Mouse (Mus musculus) midbrain, postnatal 0 days (tissue): ENCODE data around the gene Mmel1. TPM values are rescaled to one million over a fixed set of nuclear protein-coding genes. Genes with fewer than 3 reads are reported as not detected.

Experiments
- ATAC-seq: fragments of 200-750 bp; cut with Nextera tagmentation; 2 replicates; pipeline ENCODE4 v1.8.0; 2017; ENCODE audit warnings: moderate number of reproducible peaks, mild to moderate bottlenecking, moderate TSS enrichment, moderate library complexity; ENCODE audit not compliant: low FRiP score
- DNase-seq: peaks from one replicate; pipeline ENCODE4 v3.0.0-alpha.2; 2015; ENCODE audit warnings: low spot score
- H3K27ac ChIP-seq: fragments of 300-500 bp; sonication (generic); 2 replicates; pipeline ENCODE4 v1.5.1; 2014; ENCODE audit warnings: low read depth, mild to moderate bottlenecking, low read length, mixed read lengths
- H3K27me3 ChIP-seq: fragments of 300-500 bp; sonication (generic); 2 replicates; pipeline ENCODE4 v1.6.1; 2014; ENCODE audit warnings: low read length, control low read depth, mixed read lengths; ENCODE audit not compliant: insufficient read depth
- H3K36me3 ChIP-seq: fragments of 300-500 bp; sonication (generic); 2 replicates; pipeline ENCODE4 v1.6.1; 2014; ENCODE audit warnings: low read length, control low read depth, mixed read lengths; ENCODE audit not compliant: insufficient read depth
- H3K4me1 ChIP-seq: fragments of 300-500 bp; sonication (generic); 2 replicates; pipeline ENCODE4 v1.6.1; 2014; ENCODE audit warnings: mild to moderate bottlenecking, control low read depth, antibody characterized with exemption, low read length, mixed read lengths; ENCODE audit not compliant: insufficient read depth
- H3K4me2 ChIP-seq: fragments of 300-500 bp; sonication (generic); 2 replicates; pipeline ENCODE4 v1.6.1; 2014; ENCODE audit warnings: low read depth, mild to moderate bottlenecking, low read length, mixed read lengths; ENCODE audit not compliant: poor library complexity, severe bottlenecking
- H3K4me3 ChIP-seq: fragments of 300-500 bp; sonication (generic); 2 replicates; pipeline ENCODE4 v1.5.1; 2014; ENCODE audit warnings: low read depth, mild to moderate bottlenecking, low read length, moderate library complexity
- H3K9ac ChIP-seq: fragments of 300-500 bp; sonication (generic); replicated peaks from 2 replicates; pipeline ENCODE4 v1.6.1; 2014; ENCODE audit warnings: mild to moderate bottlenecking, low read length, moderate library complexity, mixed read lengths; ENCODE audit not compliant: poor library complexity, severe bottlenecking
- H3K9me3 ChIP-seq: fragments of 300-500 bp; sonication (generic); 2 replicates; pipeline ENCODE4 v1.6.1; 2016; ENCODE audit warnings: low read length, control low read depth
- CTCF ChIP-seq: IDR thresholded peaks from 2 replicates; pipeline ENCODE4 v1.5.1; 2016; ENCODE audit warnings: antibody characterized with exemption, mild to moderate bottlenecking
- WGBS: fragments of 180-500 bp; shearing (Covaris S2); extraction: QIAGEN DNeasy Blood & Tissue Kit; methylation state at CpG from one replicate; pipeline ENCODE4 v1.1.7; 2014; 5-methylcytosine and 5-hydroxymethylcytosine counted together
- polyA plus RNA-seq: library from polyadenylated mRNA; unstranded; fragments of >200 nt; fragmentation: Nextera tagmentation; extraction: Ambion mirVana; gene quantifications from 2 replicates; pipeline ENCODE4 v1.2.1, GENCODE M21; 2015
- total RNA-seq: library from RNA; depleted of rRNA; stranded (reverse); fragments of >200 nt; gene quantifications from 2 replicates; pipeline ENCODE4 v1.2.3, GENCODE M21; 2014

Mmel1 gene
- total and polyA plus RNA-seq, 2 experiments from 2014 or later: 0.82 to 0.89 TPM

DNA sequence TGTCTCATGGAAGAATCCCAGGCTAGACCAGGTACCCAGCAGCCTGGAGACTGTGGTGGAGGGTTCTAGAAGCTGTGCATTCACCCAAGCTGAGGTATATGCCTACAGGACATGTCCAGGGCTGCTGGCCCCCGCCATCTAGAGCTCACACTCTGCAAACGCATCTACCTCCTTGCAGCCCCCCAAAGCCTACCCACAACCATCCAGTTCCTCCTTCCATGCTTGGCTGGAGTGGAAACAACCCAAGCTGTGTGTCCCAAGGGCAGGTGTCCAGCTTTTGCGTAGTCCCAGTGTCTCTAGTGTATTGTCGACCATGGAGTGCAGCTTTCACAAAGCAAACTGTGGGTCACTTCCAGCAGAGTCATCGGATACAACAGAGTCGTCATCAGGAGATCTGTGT, 2.1 kb upstream of the Mmel1 start:
- no peak for DNase-seq
- WGBS: 91% methylated on average over 6 of the region's 6 CpGs
- Histone ChIP-seq H3K4me2 (no peak overlapping the region), H3K36me3 (no peaks in the 10 kb centered on the region), H3K27ac (no peak overlapping the region), H3K4me1 (peaks cover 7% of the 10 kb centered on the region; the same call in 1 of the 2 replicates), H3K9me3 (no peaks in the 10 kb centered on the region), H3K4me3 (no peak overlapping the region), H3K27me3 (no peaks in the 10 kb centered on the region), H3K9ac (no peak overlapping the region)
- TF ChIP-seq CTCF: no peak
- ATAC-seq: no peak

DNA sequence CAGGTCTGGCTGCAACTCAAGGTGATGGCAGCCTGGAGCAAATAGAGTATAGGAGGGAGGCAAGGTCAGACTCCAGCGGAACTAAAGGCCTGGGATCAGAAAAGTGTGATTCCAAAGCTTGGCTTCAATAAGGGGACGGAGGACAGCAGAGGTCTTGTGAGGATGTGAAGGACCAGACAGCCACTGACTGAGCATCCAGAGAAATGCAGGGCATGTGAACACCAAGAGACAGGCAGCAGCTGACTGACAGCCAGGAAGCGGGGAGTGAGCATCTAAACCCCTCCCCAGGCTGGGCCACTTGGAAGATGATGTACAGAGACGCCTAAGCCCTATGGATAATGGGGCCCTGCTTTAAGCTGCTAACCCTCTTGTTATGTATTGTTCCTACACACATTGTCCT, 1.3 kb downstream of the Mmel1 start:
- H3K27me3 ChIP-seq: no peaks in the 10 kb centered on the region
- H3K4me2 ChIP-seq: peak overlapping the region; percentile 52
- H3K9ac ChIP-seq: no peak overlapping the region
- no peak overlapping the region for H3K27ac ChIP-seq
- DNase-seq (no peak), ATAC-seq (no peak)
- H3K4me3 ChIP-seq: no peak overlapping the region
- H3K36me3 ChIP-seq: no peaks in the 10 kb centered on the region
- 65% methylated on average over 4 of the region's 4 CpGs for WGBS
- H3K9me3 ChIP-seq: no peaks in the 10 kb centered on the region
- TF ChIP-seq CTCF: no peak
- H3K4me1 ChIP-seq: no peaks in the 10 kb centered on the region

DNA sequence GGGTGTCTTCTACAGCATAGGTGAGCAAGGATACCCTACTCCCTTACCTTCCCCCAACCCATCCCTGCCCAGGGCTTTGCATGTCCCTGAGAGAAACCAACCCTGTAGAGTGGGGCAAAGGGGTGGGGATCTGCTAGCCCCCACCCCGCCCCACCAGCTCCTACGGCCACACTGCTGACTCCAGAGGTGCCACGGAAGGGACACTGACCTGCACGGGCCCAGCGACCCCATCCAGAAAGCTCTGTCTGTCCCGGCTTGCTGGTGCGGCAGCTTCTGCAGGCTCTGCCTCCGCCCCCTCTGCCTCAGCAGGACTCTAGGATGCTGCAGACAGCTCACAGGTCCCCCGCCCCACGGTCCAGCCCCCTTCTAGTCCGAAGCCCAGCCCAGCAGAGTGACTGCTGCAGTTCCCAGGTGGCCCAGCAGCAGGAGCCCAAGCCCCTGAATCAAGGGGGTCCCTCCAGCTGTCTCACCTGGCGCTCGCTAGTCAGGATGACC, 2.4 kb downstream of the Mmel1 start:
- Histone ChIP-seq H3K36me3 (no peaks in the 10 kb centered on the region), H3K4me3 (peak overlapping the region; percentile 39), H3K4me2 (peak overlapping the region; percentile 52), H3K27ac (no peak overlapping the region; the same call in 1 of the 2 replicates), H3K4me1 (no peaks in the 10 kb centered on the region), H3K9me3 (no peaks in the 10 kb centered on the region), H3K27me3 (no peaks in the 10 kb centered on the region), H3K9ac (peak overlapping the region; percentile 46)
- peak; percentile 73; the same call in 1 of the 2 replicates for ATAC-seq
- 5% methylated on average over 13 of the region's 13 CpGs for WGBS
- DNase-seq: peak; percentile 61
- TF ChIP-seq CTCF: peak; percentile 67

DNA sequence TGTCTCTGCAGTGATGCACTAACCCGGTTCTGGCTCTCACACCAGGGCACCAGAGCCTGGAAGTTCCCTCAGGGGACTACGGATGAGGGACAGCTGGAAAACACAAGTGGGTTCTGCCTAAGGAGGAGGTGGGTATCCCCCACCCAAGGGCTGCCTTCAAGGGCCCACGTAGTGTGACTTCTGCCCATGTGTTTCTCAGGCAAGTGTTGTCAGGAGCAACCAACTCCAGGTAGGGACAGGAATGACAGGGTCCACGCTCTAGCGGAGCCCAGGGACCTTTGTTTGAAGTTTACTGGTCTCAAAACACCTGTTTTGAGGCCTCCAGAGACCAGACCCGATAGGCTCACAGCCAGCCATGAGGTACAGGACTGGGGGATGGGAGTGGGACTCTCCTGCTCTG, 3.8 kb downstream of the Mmel1 start:
- 0 out of 2 replicates have a peak, but pooled peaks cover under 1% of the 10 kb centered on the region for H3K4me1 ChIP-seq
- no peaks in the 10 kb centered on the region for H3K9me3 ChIP-seq
- no peak overlapping the region for H3K27ac ChIP-seq
- WGBS: 77% methylated on average over 6 of the region's 6 CpGs
- H3K4me3 ChIP-seq: no peak overlapping the region
- no peaks in the 10 kb centered on the region for H3K27me3 ChIP-seq
- TF ChIP-seq CTCF: no peak
- H3K36me3 ChIP-seq: no peaks in the 10 kb centered on the region
- DNase-seq (no peak), ATAC-seq (no peak)
- no peak overlapping the region for H3K9ac ChIP-seq
- H3K4me2 ChIP-seq: no peak overlapping the region

DNA sequence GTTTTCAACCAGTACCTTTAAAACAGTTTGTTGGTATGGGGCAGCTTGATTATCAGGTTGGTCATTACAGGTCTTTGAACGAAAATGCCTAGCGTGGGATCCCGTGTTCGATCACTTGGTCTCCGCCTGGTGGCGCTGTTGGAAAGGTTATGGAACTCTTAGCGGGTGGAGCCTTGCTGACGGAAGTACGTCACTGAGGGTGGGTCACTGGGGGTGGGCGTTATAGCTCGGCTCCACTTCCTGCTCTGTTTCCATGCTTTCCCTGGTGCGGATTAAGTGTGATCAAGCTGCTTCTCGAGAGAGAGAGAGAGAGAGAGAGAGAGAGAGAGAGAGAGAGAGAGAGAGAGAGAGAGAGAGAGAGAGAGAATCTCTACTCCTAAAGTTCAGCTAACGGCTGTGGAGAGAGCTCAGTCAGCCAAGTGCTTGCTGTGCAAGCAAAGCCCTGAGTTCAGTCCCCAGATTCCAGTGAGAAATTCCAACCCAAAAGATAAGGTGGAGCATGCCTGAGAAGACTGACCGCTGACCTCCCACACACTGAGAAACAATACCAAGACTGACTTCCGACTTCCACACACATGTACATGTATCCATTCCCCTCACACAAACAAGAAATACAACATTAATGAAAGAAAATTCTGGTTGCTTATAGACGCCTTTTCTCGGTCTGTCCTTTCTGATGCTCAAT, 8.6 kb downstream of the Mmel1 start:
- no peaks in the 10 kb centered on the region for H3K27me3 ChIP-seq
- H3K4me2 ChIP-seq: peak overlapping the region; percentile 45
- 0 out of 2 replicates have a peak, but pooled peaks cover 5% of the 10 kb centered on the region for H3K4me1 ChIP-seq
- peak; percentile 96 for TF ChIP-seq CTCF
- H3K4me3 ChIP-seq: no peak overlapping the region
- H3K36me3 ChIP-seq: no peaks in the 10 kb centered on the region
- WGBS: 12% methylated on average over 18 of the region's 18 CpGs
- peak overlapping the region; percentile 51; the same call in 1 of the 2 replicates for H3K9ac ChIP-seq
- ATAC-seq (peak; percentile 95), DNase-seq (peak; percentile 98)
- H3K27ac ChIP-seq: peak overlapping the region; percentile 63; the same call in 1 of the 2 replicates
- H3K9me3 ChIP-seq: no peaks in the 10 kb centered on the region

DNA sequence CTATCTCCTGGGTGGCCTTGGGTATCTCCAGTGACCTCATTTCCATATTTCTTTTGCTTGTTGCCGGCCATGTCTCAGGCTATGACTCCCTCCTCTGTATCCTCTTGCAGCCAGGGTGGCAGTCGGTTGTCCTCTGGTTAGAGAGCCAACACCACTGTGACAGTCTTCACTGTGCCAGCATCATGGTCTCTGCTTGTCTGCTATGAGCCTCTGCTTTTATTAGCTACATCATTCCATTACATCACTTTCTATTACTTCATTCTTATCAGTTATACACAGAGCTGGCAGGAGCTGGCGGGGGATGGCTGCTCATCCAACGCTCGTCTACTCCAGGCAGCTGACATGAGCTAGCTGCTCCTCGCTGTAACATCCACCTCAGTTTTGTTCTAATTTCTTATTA, 11.3 kb downstream of the Mmel1 start:
- no peaks in the 10 kb centered on the region for H3K36me3 ChIP-seq
- 86% methylated on average over 6 of the region's 6 CpGs for WGBS
- H3K9ac ChIP-seq: no peak overlapping the region
- no peaks in the 10 kb centered on the region for H3K9me3 ChIP-seq
- no peaks in the 10 kb centered on the region for H3K27me3 ChIP-seq
- H3K4me3 ChIP-seq: no peak overlapping the region
- DNase-seq: no peak
- no peak overlapping the region for H3K4me2 ChIP-seq
- no peak for ATAC-seq
- 0 out of 2 replicates have a peak, but pooled peaks cover 5% of the 10 kb centered on the region for H3K4me1 ChIP-seq
- no peak overlapping the region for H3K27ac ChIP-seq
- no peak for TF ChIP-seq CTCF
